Mouse (Mus musculus): ENCODE measurements around the gene Gm21188. TPM values are rescaled to one million over a fixed set of nuclear protein-coding genes. Genes with fewer than 3 reads are reported as not detected.
"Not testable (repeated sequence)": the region's sequence is repeated elsewhere in the genome, so short reads cannot be mapped to it uniquely, and the experiment has no call there.

The Gm21188 gene
- polyA plus RNA-seq, 1 experiment from 2014 or later = not detected

- H3K4me2 ChIP-seq (replicated peaks); H3K36me3 ChIP-seq; H3K4me1 ChIP-seq; H3K27me3 ChIP-seq; ATAC-seq (ENCODE audit: insufficient number of reproducible peaks, insufficient read depth, low FRiP score, low TSS enrichment); H3K27ac ChIP-seq; H3K9me3 ChIP-seq; H3K9ac ChIP-seq; H3K4me3 ChIP-seq: not testable (repeated sequence)
- under 1% methylated on average over 8 of the region's 40 CpGs for WGBS
Observed at GRCm38 (mm10) chr13:120046422-120047209, 5.4 kb downstream of the Gm21188 start.

GRCm38 (mm10) chr13:120041145-120041544 lies 10.8 kb downstream of the Gm21188 start:
- not testable (repeated sequence) for H3K4me3 ChIP-seq; ATAC-seq (ENCODE audit: insufficient number of reproducible peaks, insufficient read depth, low FRiP score, low TSS enrichment); H3K9me3 ChIP-seq; H3K27ac ChIP-seq; H3K4me2 ChIP-seq (replicated peaks); H3K4me1 ChIP-seq; H3K36me3 ChIP-seq; H3K9ac ChIP-seq
- WGBS = no CpG with 5 or more reads among the region's 1 CpGs
- H3K27me3 ChIP-seq = peaks cover 11% of the 10 kb centered on the region; the same call in 1 of the 2 replicates

GRCm38 (mm10) chr13:120037881-120038280 lies 14.1 kb downstream of the Gm21188 start:
- H3K27ac ChIP-seq; H3K9me3 ChIP-seq; H3K4me2 ChIP-seq (replicated peaks); H3K4me1 ChIP-seq; ATAC-seq (ENCODE audit: insufficient number of reproducible peaks, insufficient read depth, low FRiP score, low TSS enrichment); H3K9ac ChIP-seq; H3K4me3 ChIP-seq; H3K36me3 ChIP-seq: not testable (repeated sequence)
- H3K27me3 ChIP-seq = peaks cover 16% of the 10 kb centered on the region; the same call in 1 of the 2 replicates
- WGBS = 4% methylated on average over 6 of the region's 6 CpGs

GRCm38 (mm10) chr13:120036577-120037115 lies 15.3 kb downstream of the Gm21188 start:
- H3K36me3 ChIP-seq; ATAC-seq (ENCODE audit: insufficient number of reproducible peaks, insufficient read depth, low FRiP score, low TSS enrichment); H3K27ac ChIP-seq; H3K4me1 ChIP-seq; H3K4me2 ChIP-seq (replicated peaks); H3K4me3 ChIP-seq; H3K9me3 ChIP-seq; H3K9ac ChIP-seq: not testable (repeated sequence)
- WGBS = under 1% methylated on average over 24 of the region's 25 CpGs
- peaks cover 16% of the 10 kb centered on the region; the same call in 1 of the 2 replicates for H3K27me3 ChIP-seq

GRCm38 (mm10) chr13:120035151-120035550 lies 16.8 kb downstream of the Gm21188 start:
- H3K27me3 ChIP-seq = peaks cover 16% of the 10 kb centered on the region; the same call in 1 of the 2 replicates
- H3K4me2 ChIP-seq (replicated peaks); H3K36me3 ChIP-seq; H3K9me3 ChIP-seq; H3K9ac ChIP-seq; H3K27ac ChIP-seq; ATAC-seq (ENCODE audit: insufficient number of reproducible peaks, insufficient read depth, low FRiP score, low TSS enrichment); H3K4me1 ChIP-seq; H3K4me3 ChIP-seq: not testable (repeated sequence)
- 0% methylated on average over 11 of the region's 18 CpGs for WGBS

- H3K4me2 ChIP-seq (replicated peaks); H3K9ac ChIP-seq; H3K27ac ChIP-seq; ATAC-seq (ENCODE audit: insufficient number of reproducible peaks, insufficient read depth, low FRiP score, low TSS enrichment); H3K9me3 ChIP-seq; H3K4me3 ChIP-seq; H3K36me3 ChIP-seq; H3K4me1 ChIP-seq: not testable (repeated sequence)
- WGBS = 2% methylated on average over 3 of the region's 10 CpGs
- peaks cover 16% of the 10 kb centered on the region; the same call in 1 of the 2 replicates for H3K27me3 ChIP-seq
Observed at GRCm38 (mm10) chr13:120034637-120035036, 17.4 kb downstream of the Gm21188 start.

GRCm38 (mm10) chr13:120033516-120034190 lies 18.3 kb downstream of the Gm21188 start:
- H3K4me2 ChIP-seq (replicated peaks); H3K9ac ChIP-seq; H3K9me3 ChIP-seq; H3K27ac ChIP-seq; ATAC-seq (ENCODE audit: insufficient number of reproducible peaks, insufficient read depth, low FRiP score, low TSS enrichment); H3K4me1 ChIP-seq; H3K36me3 ChIP-seq; H3K4me3 ChIP-seq: not testable (repeated sequence)
- WGBS = 3% methylated on average over 19 of the region's 19 CpGs
- H3K27me3 ChIP-seq = peaks cover 16% of the 10 kb centered on the region; the same call in 1 of the 2 replicates

GRCm38 (mm10) chr13:120031676-120032075 lies 20.3 kb downstream of the Gm21188 start:
- not testable (repeated sequence) for H3K36me3 ChIP-seq; H3K27ac ChIP-seq; H3K4me3 ChIP-seq; H3K27me3 ChIP-seq; H3K9me3 ChIP-seq; H3K9ac ChIP-seq; ATAC-seq (ENCODE audit: insufficient number of reproducible peaks, insufficient read depth, low FRiP score, low TSS enrichment); H3K4me1 ChIP-seq; H3K4me2 ChIP-seq (replicated peaks)
- 2% methylated on average over 16 of the region's 16 CpGs for WGBS

GRCm38 (mm10) chr13:120027368-120027767 lies 24.6 kb downstream of the Gm21188 start:
- not testable (repeated sequence) for H3K4me2 ChIP-seq (replicated peaks); ATAC-seq (ENCODE audit: insufficient number of reproducible peaks, insufficient read depth, low FRiP score, low TSS enrichment); H3K36me3 ChIP-seq; H3K27ac ChIP-seq; H3K4me3 ChIP-seq; H3K9ac ChIP-seq; H3K4me1 ChIP-seq; H3K9me3 ChIP-seq
- WGBS = 2% methylated on average over 11 of the region's 11 CpGs
- H3K27me3 ChIP-seq = peaks cover 16% of the 10 kb centered on the region

- not testable (repeated sequence) for H3K9me3 ChIP-seq; H3K4me1 ChIP-seq; ATAC-seq (ENCODE audit: insufficient number of reproducible peaks, insufficient read depth, low FRiP score, low TSS enrichment); H3K4me2 ChIP-seq (replicated peaks); H3K9ac ChIP-seq; H3K36me3 ChIP-seq; H3K4me3 ChIP-seq; H3K27ac ChIP-seq
- H3K27me3 ChIP-seq = peaks cover 16% of the 10 kb centered on the region
- WGBS = 0% methylated on average over 5 of the region's 17 CpGs
Observed at GRCm38 (mm10) chr13:120026911-120027310, 25.1 kb downstream of the Gm21188 start, which contains the start of gene Gm36079. TSS of gene Gm36079 (minus strand) at chr13:120027011.

- not testable (repeated sequence) for H3K27ac ChIP-seq; H3K4me1 ChIP-seq; ATAC-seq (ENCODE audit: insufficient number of reproducible peaks, insufficient read depth, low FRiP score, low TSS enrichment); H3K4me3 ChIP-seq; H3K9me3 ChIP-seq; H3K9ac ChIP-seq; H3K4me2 ChIP-seq (replicated peaks); H3K36me3 ChIP-seq
- whole genome bisulfite sequencing = 0% methylated on average over 3 of the region's 13 CpGs
- H3K27me3 ChIP-seq = peaks cover 16% of the 10 kb centered on the region
Observed at GRCm38 (mm10) chr13:120026373-120026772, 25.6 kb downstream of the Gm21188 start.

- H3K9ac ChIP-seq; ATAC-seq (ENCODE audit: insufficient number of reproducible peaks, insufficient read depth, low FRiP score, low TSS enrichment); H3K9me3 ChIP-seq; H3K27ac ChIP-seq; H3K4me3 ChIP-seq; H3K36me3 ChIP-seq; H3K4me2 ChIP-seq (replicated peaks); H3K4me1 ChIP-seq: not testable (repeated sequence)
- H3K27me3 ChIP-seq = peaks cover 16% of the 10 kb centered on the region
- 9% methylated on average over 4 of the region's 4 CpGs for WGBS
Observed at GRCm38 (mm10) chr13:120025576-120025975, 26.4 kb downstream of the Gm21188 start.

All from embryonic facial prominence, embryonic 12.5 days (tissue).